Mouse (Mus musculus) stomach, postnatal 0 days (tissue): ENCODE measurements around the gene Tmem69.
A peak's percentile ranks its signal among the peaks of the same experiment; 100 is the strongest.

Experiments
- CTCF ChIP-seq: IDR thresholded peaks from 2 replicates; pipeline ENCODE4 v1.5.1; 2016; ENCODE audit warnings: antibody characterized with exemption, low read depth, mild to moderate bottlenecking, moderate library complexity
- EP300 ChIP-seq: optimal IDR thresholded peaks from 2 replicates; pipeline ENCODE3; 2016; ENCODE audit warnings: antibody characterized with exemption

- TF ChIP-seq CTCF = peak; percentile 65
- no peak for TF ChIP-seq EP300
These were observed 1.8 kb upstream of the Tmem69 start, which contains the start of gene Gpbp1l1 for GRCm38 (mm10) chr4:116557306-116558121.
